Mouse (Mus musculus): ENCODE measurements around the gene Surf2. TPM values are rescaled to one million over a fixed set of nuclear protein-coding genes. Genes with fewer than 3 reads are reported as not detected.
"Not testable (repeated sequence)": the region's sequence is repeated elsewhere in the genome, so short reads cannot be mapped to it uniquely, and the experiment has no call there.

Gene Surf2
- 10 to 100 TPM; 11.5 to 12.5 TPM for total RNA-seq (2021)
- long read RNA-seq, experiment 1, transcript Surf2-201 (6 exons, 1,203 nt), result major isoform, 6 of 7 reads
- long read RNA-seq, experiment 1, partial matches to known transcripts, result 0 of 7 reads
- long read RNA-seq, experiment 1, other reads (novel, unspliced or antisense), result 0 of 7 reads
- long read RNA-seq, experiment 2, transcript Surf2-201 (6 exons, 1,203 nt), result major isoform, 5 of 6 reads
- long read RNA-seq, experiment 2, partial matches to known transcripts, result 0 of 6 reads
- long read RNA-seq, experiment 2, other reads (novel, unspliced or antisense), result 1 of 6 reads

DNA sequence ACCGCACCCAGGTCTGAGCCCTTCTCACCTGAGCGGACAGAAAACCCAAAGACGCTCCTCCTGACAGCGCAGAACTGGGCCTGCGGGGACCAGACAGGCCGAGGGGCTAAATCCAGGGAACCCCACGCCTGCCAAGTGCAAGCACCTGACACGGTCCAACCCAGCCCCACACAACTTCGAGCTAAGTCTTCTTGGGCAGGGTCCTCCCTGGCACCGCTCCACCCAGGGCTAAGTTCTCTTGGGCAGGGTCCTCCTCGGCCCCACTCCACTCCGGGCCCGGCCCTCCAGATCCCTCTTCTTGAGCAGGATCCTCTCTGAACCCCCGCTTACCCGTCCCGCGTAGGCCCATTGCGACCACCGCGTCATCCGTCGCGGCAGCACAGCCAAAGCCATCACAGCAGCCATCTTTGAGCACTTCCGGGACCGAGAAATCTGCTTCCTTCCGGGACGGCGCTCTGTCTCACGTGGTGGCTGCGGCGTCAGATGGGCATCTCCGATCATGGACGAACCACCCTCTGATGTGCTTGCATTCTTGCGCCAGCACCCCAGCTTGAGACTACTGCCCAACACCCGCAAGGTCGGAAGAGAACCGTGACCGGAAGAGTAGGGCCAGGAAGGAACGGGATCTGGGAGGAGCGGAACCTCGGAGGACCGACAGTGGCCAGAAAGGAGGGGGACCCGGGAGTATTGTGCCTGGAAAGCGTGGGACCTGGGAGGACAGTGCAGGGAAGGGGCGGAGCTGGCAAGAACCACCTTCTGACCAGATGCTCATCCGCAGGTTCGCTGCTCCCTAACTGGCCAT, at the start of gene Surf2, which contains the start of gene Surf1:
Gene Surf2 (plus strand): TSS at position 441 of the 802 bp plus-strand sequence.
Gene Surf1 (minus strand): TSS at position 604 of the 802 bp plus-strand sequence.
- peak; percentile 78 for DNase-seq (ENCODE audit: low spot score)

DNA sequence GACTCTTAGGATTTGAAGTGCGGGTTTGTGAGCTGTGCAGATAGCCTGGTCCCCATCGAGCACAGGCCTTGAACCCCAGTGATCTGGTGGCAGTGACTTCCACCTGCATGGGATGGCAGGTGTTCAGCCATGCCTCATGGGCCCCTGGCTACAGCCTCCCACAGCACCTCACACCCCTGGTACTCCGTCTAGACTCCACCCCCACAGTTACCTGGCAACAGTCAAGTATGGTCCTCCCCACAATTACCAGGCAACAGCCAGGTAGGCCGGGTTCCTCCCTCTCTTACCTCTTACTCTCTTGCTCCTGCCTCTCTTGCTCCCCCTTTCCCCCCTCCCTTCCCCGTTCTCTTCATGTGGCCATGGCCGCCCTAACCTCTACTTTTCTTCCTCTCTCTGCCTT, 45.5 kb upstream of the Surf2 start:
- no peak for DNase-seq (ENCODE audit: low spot score)

DNA sequence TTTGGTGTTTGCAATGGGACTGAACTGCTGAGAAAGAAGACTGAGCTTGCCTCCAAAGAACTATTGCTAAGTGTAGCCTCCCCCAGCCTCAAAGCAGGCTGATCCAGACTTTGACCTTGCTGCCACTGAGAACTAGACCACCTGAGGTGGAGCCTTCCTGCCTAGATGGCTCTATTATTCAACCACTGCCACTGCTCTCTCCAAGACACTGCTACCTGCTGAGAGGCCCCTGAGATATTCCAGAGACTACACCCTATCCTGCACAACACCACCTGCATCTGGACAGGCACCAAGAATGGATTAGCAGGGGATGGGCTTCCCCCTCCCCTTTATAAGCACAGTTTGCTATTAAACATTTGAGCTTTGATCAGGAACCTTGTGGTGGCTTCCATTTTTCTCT, 37.6 kb upstream of the Surf2 start:
- DNase-seq (ENCODE audit: low spot score), result no peak

DNA sequence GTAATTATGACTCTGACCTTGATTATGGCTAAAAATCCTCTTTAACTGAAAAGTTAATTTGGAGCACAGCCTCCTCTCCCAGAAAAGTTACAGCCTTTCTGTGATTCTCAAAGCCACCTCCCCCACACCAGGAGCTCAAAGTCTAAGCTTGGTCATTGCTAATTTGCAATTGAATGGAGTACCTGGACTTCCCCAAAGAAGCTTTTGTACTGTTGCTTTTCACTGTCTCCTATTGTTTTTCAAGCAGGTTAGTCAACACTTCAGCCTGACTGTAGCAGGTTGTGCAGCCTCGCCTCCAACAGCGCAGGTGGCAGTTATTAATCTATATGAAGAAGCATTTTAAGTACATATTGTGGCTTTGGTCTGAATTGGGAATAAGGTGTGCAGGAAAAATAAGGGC, 30.6 kb upstream of the Surf2 start:
- DNase-seq (ENCODE audit: low spot score), result not testable (repeated sequence)

- not testable (repeated sequence) for DNase-seq (ENCODE audit: low spot score)
Observed at GRCm38 (mm10) chr2:26886170-26886569, 30.0 kb upstream of the Surf2 start.

DNA sequence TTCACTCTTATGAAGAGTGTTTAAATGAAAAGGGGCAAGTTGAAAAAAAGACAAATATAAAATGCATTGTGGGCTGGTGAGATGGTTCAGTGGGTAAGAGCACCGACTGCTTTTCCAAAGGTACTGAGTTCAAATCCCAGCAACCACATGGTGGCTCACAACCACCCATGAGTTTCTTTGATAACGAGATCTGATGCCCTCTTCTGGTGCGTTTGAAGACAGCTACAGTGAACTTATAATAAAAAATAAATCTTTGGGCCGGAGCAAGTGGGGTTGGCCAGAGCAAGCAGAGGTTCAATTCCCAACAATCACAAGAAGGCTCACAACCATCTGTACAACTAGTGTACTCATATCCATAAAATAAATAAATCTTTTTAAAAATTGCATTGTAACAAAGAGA, 20.3 kb upstream of the Surf2 start:
- no peak for DNase-seq (ENCODE audit: low spot score)

DNA sequence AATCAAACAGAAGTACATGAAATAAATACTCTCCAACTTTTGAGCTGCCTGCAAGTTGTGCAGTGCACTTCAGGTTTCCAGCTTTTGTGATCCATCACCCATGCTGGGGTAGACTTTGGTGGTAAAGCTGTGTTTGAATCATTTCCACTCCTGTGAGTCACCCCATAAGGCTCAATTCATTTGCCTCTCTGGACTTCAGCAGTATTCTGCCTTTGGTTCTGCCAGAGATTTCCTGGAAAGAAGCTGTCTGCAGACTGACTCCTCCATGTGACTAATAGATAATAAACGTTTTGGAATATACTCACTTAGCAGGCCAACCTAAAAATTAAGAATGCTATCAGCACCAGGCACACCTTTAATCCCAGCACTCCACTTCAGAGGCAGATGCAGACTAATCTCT, 15.4 kb upstream of the Surf2 start:
- no peak for DNase-seq (ENCODE audit: low spot score)

DNA sequence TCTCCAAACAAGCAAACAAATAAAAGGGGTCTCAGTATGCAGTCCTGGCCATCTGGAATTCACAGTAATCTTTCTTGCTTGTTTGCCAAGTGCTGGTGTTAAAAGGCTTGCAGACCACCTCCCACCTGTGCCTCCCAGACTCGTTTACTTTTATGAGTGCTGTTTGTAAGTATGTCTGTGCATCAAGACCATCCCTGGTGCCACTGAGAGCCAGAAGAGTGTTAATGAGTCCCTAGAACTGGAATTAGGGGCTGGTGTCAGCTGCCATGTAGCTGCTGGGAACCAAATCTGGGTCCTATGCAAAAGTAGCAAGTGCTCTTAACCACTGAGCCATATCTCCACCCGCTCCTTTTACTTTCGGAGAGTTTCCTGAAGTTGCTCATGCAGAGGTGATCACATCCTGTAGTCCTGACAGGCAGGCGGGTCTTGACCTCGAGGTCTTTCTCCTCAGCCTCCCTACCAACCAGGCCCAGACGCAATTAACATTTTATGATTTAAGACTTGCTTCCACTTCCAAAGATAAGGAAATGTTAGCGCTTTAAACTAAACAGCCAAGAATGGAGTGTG, 14.2 kb upstream of the Surf2 start:
- DNase-seq (ENCODE audit: low spot score), result no peak

- DNase-seq (ENCODE audit: low spot score), result peak; percentile 94
Observed at GRCm38 (mm10) chr2:26902467-26903220, 13.5 kb upstream of the Surf2 start, which contains the start of gene Surf6. Gene Surf6 (minus strand): TSS chr2:26902879.

GRCm38 (mm10) chr2:26903311-26903710, 12.9 kb upstream of the Surf2 start:
- DNase-seq (ENCODE audit: low spot score), result no peak

GRCm38 (mm10) chr2:26905936-26906335, 10.2 kb upstream of the Surf2 start:
- no peak for DNase-seq (ENCODE audit: low spot score)

GRCm38 (mm10) chr2:26906431-26906830, 9.7 kb upstream of the Surf2 start:
- no peak for DNase-seq (ENCODE audit: low spot score)

GRCm38 (mm10) chr2:26907109-26907508, 9.1 kb upstream of the Surf2 start:
- DNase-seq (ENCODE audit: low spot score), result no peak

- no peak for DNase-seq (ENCODE audit: low spot score)
Observed at GRCm38 (mm10) chr2:26908710-26909386, 7.3 kb upstream of the Surf2 start.

GRCm38 (mm10) chr2:26909387-26909784, 6.8 kb upstream of the Surf2 start:
- DNase-seq (ENCODE audit: low spot score), result no peak

GRCm38 (mm10) chr2:26910124-26910993, 5.8 kb upstream of the Surf2 start, which contains the start of the genes Med22 and Rpl7a:
Gene Med22 (minus strand): TSS chr2:26910677.
Gene Rpl7a (plus strand): TSS chr2:26910764.
- DNase-seq (ENCODE audit: low spot score), result peak; percentile 100

DNA sequence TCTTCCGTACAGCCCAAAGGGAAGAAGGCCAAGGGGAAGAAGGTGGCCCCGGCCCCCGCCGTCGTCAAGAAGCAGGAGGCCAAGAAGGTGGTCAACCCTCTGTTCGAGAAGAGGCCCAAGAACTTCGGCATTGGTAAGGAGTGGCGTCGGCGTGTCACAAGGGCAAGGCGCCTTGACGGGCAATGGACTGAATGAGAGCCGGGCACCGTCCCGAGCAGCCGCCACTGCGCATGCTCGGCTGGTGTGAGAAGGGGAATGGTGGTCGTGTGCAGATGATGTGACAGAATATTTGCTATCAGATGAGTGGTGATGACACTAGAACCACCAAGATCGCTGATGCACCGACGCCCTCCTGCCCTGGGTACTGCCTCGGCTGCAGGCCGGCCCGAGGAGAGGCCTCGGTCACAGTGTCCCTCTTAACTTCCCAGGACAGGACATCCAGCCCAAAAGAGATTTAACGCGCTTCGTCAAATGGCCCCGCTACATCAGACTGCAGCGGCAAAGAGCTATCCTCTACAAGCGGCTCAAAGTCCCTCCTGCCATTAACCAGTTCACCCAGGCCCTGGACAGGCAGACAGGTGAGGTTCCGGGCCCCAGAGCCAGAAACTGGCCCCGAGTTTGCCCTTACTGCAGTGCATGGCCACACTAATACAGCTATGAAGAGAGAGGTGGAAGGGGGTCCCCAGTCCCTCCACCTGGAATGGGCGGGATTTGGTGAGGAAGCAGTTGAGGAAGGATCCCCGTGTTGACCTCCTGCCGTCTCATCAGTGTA, 5.0 kb upstream of the Surf2 start:
- DNase-seq (ENCODE audit: low spot score), result no peak

DNA sequence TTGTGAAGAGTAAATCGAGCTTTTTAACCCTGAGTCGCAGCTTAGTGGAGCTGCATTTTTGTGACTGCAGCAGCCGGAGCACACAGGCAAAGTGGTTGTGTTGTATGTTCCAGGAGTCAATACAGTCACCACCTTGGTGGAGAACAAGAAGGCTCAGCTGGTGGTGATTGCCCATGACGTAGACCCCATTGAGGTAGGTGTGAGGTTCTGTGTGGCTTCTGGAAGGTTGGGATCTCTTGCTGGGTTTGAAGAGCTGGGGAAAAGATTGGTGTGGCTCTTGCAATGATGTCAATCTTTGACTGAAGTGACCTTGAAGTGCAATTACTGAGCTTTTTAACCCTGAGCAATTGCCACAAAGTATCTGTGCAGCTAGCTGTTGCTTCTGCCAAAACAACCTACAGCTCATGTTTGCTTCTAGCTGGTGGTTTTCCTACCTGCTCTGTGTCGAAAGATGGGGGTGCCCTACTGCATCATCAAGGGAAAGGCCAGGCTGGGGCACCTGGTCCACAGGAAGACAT, 3.9 kb upstream of the Surf2 start:
- DNase-seq (ENCODE audit: low spot score), result no peak

All from gastrocnemius, adult 18-20 months (tissue).